Mouse (Mus musculus) heart, adult 2 months (tissue): ENCODE results near the gene Zcchc24.

Experiments used
- CTCF ChIP-seq: fragments of 200-600 bp; IDR thresholded peaks from 2 replicates; pipeline ENCODE4 v1.8.1; 2022; ENCODE audit warnings: antibody characterized with exemption, mild to moderate bottlenecking, moderate library complexity
- POLR2A ChIP-seq: fragments of 200-500 bp; IDR thresholded peaks from 2 replicates; pipeline ENCODE4 v1.6.1; 2011; ENCODE audit warnings: mild to moderate bottlenecking, low read depth, low read length, control low read depth; ENCODE audit not compliant: insufficient read depth

- no peak for TF ChIP-seq CTCF
- no peak for TF ChIP-seq POLR2A
Observed at GRCm38 (mm10) chr14:25765146-25765545, 3.7 kb downstream of the Zcchc24 start.
